Mouse (Mus musculus) CD4-positive helper T cell, adult 2 months (primary cell): ENCODE results near the gene Cnot3.
"Not testable (repeated sequence)": the region's sequence is repeated elsewhere in the genome, so short reads cannot be mapped to it uniquely, and the experiment has no call there.

ENCODE experiments used
- DNase-seq: peaks from one replicate; pipeline ENCODE4 v3.0.0-alpha.2; 2012; ENCODE audit warnings: low read depth, missing footprints, low spot score

The Cnot3 gene

DNA sequence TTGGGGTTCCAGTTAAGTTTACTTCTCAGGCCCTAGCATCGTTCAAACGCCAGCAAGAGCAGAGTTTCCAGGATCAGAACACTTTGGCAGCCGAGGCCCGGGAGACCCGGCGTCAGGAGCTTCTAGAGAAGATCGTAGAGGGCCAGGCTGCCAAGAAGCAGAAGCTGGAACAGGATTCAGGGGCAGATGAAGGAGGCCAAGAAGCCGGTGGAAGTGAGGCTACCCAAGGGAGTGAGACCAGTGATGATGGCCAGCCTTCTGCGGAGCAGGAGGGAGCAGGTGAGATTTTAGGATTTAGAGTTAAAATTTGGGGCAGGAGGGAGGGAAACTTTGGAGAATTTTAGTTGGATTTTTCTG lies 49.9 kb downstream of the Cnot3 start:
- DNase-seq: not testable (repeated sequence)

DNA sequence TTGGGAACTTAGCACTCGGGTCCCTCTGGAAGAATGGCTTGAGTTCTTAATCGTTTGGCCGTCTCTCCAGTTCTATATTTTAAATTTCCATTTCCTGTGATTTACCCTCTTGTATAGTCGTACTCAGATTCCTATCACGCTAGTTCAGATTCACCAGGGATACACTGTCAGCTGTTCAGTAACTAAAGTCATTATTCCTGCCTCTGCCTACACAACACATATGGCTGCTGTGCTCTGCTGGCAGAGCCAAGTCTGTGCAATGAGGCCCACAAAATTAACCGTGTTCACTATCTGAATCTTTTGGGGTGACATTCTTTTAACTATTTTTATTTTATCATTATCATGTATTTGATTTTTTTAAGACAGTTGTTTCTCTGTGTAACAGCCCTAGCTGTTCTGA lies 53.4 kb downstream of the Cnot3 start:
- DNase-seq: no peak

DNA sequence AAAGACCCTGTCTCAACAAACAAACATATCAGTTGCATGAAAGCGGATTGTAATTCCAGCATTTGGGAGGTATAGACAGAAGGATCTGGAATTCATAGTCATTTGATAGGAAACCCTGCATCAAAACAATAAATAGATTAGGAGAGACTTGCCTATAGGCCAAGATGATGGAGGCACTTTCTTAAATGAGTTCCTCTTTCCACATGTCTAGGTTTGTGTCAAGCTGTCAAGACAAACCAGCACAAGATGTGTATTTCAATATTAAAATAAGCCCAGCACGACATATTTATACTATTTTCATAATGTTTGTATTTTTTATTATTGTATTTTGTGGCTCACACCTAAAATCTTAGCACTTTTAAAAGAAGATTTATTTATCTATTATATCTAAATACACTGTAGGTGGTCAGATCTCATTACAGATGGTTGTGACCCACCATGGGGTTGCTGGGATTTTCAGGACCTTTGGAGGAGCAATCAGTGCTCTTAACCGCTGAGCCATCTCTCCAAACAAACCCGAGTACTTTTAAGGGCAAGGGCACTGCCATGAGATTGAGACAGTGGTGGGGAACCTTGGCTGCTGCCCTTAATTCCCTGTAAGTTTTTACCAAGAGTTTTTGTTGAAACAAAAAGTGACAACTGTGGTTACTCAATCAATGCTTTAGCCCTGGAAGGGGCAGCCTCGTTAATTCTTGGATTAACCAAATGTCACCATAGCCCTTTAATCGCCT lies 58.2 kb downstream of the Cnot3 start:
- no peak for DNase-seq

DNA sequence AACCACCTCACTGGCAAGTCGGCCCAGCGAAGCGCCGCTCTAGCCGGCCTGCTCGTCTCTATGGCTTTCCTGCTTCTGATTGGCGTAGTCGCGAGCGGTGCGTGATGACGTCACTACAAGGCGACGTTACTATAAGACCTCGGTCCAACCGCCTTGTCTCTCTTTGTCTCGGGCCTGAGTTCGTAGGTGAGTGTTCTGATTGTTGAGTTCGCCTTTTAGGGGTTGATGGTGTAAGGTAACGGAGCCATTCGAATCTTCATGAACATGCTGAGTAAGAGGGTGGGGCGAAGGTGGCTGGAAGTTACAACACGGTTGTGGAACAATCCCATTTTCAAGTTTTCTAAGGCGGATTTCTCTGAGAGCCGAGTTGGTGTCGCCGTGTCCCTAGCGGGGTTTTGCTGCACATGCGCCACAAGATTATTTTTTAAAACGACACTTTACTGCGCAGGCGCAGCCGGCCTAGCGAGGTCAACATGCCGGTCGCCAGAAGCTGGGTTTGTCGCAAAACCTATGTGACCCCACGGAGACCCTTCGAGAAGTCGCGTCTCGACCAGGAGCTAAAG lies 58.9 kb downstream of the Cnot3 start, which contains the start of gene Rps9:
TSS of gene Rps9 (plus strand) at position 115 of the 563 bp plus-strand sequence.
- peak; percentile 98 for DNase-seq

DNA sequence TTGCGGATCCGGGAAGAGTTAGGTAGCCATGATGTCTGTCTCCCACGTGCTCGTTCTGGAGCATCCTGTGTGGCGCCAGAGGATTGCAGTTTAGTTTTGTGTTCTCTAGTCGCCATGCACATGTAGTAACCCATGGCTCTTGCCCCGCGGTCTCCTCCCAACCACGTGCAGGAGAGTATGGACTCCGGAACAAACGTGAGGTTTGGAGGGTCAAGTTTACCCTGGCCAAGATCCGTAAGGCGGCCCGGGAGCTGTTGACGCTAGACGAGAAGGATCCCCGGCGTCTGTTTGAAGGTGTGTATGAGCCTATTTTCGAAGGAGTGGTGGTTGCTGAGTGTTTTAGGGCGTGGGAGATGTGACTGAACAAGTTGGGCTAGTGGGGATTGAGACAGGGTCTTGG lies 59.4 kb downstream of the Cnot3 start:
- no peak for DNase-seq

DNA sequence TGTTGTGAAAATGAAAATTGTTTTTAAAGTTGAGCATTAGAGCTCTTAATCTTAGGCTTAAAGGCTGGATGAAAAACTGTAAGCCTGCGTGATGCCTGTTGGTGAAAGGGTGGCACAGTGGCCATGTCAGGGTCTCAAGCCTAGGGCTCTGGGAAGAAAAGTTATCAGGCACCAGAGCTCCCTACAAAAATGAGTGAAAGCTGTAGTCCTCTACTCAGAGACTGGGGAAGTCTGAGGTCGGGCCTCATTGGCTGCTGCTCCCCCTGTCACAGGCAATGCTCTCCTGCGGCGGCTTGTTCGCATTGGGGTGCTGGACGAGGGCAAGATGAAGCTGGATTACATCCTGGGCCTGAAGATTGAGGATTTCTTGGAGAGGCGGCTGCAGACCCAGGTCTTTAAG lies 60.4 kb downstream of the Cnot3 start:
- not testable (repeated sequence) for DNase-seq

DNA sequence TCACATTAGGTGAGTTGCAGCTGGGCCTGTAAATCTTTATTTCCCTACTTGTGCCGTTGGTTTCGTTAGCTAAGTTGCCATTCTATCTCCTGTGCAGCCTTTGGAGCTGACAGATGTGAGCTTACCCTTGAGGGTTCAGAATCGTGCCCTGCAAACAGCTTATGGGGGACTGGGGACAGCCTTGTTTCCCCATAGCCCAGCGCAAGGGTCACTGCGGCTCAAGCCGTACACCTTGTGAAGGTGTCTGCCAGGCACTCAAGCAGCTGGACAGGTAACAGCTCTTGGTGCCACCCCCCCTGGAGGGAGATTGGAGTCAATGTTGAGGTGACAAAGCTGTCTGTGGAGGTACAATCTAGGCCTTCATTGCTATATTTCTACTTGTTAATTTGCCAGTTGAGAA lies 60.8 kb downstream of the Cnot3 start:
- DNase-seq: no peak

DNA sequence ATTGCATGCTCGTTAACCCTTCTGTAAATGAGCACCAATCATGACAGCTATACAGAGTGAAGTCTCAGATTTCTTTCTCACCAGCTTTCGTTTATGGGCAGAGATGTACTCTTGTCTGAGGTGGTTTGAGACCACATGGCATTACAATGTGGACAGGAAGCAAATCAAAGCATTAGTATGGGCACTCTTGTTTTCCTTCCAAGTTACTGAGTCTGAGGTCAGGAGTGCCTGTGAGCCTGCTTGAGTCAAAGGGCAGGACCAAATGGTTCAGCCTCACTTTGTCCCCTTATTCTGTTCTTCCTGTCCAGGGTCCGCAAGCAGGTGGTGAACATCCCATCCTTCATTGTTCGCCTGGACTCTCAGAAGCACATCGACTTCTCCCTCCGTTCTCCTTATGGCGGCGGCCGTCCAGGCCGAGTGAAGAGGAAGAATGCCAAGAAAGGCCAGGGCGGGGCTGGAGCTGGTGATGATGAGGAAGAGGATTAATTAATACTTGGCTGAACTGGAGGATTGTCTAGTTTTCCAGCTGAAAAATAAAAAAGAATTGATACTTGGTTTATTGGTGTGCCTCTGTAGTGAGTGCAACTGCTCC lies 61.4 kb downstream of the Cnot3 start:
- no peak for DNase-seq

DNA sequence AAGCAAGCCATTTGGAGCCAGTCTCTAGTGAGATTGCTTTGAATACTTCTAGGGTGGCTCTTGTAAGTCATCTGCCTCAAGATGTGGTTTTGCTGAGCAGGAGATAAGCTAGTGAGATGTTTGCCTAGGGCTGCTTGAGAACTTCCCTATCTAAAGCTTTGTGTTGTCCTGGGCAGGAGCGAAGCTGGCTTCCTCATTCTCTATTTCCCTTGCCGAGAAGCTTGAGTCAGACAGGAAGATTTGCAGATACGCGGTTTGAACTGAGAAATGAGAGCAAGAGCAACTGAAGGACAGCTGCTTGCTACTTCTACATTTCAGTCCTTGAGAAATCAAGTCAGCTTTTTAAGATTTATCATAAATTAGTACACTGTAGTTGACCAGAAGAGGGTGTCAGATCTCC lies 62.0 kb downstream of the Cnot3 start:
- peak; percentile 66 for DNase-seq

DNA sequence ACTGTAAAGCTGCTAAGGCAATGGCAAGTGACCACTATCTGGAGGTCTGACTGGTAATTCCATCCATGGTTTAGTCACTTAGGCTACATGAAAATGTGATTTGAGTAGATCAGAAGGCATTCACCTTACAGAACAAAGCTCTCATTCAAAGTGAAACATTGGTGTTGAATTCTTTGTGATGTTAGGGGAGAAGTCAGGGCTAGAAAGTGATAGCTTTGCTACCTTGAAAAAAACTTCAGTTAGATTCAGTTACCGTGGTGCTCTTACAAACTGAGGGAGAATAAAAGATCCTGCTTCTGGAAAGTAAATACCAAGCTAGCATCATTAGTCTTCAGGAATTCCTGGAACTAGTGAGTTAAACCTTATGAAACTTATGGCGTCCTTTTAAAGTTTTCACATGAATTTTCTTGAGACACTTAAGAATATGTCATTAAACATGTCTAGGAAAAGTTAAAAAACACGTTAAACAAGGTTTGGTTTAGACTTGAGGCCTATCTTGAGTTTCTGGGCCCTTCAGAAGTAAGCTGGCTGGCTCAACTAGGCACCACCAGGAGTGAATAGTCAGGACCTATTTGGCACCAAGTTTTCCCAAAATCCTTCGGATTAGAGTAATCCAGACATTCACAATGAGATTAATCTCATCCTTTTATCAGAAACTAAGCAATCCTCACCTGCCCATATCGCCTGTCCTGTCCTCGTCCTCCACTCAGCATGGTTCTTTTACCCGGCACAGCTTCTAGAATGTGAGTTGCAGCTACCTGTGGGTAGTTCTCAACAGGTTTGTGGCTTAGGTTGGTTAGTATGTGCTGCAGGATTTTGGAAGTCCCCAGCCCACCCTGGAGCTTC lies 62.7 kb downstream of the Cnot3 start:
- DNase-seq: no peak

DNA sequence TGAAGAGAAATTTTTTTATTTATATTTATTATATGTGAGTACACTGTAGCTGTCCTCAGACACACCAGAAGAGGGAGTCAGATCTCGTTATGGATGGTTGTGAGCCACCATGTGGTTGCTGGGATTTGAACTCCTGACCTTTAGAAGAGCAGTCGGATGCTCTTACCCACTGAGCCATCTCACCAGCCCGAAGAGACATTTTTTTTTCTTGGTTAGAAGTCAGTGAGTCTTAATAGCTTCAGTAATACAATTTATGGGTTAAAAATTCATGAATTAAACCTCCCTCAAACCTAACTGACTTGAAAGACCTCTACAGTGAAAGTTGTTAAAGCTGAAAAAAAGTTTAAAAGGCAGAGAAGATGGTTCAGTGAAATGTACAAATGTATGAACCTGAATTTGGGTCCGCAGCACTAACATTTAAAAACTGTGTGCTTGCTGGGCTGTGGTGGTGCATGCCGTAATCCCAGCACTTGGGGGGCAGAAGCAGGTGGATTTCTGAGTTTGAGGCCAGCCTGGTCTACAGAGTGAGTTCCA lies 63.4 kb downstream of the Cnot3 start:
- DNase-seq: not testable (repeated sequence)

DNA sequence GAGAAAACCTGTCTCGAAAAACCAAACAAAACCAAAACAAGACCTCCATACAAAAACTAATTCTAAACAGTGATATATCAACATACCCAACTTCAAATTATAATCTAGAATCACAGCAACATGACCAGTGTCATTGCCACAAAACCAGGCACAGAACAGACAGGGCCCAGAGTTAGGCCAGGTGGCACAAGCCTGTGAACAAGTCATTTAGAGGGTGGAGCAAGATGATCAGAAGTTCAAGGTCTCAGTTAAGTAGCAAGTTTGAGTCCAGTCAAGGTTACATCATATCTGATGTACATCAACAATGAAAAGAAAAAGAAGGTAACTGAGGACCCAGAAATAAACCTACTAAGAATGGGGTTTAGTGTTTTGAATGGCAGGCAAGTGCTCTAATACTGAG lies 63.9 kb downstream of the Cnot3 start:
- no peak for DNase-seq
